Mouse (Mus musculus): ENCODE data around the gene Eif2s3y.

GRCm38 (mm10) chrY:1009882-1010751 is at the start of gene Eif2s3y:
- TF ChIP-seq CTCF (conservative IDR thresholded peaks at IDR 0.05; ENCODE audit: low read length) = no peak
- TF ChIP-seq POU5F1 (IDR thresholded peaks at IDR 0.05; ENCODE audit: borderline replicate concordance, low read length) = no peak
- TF ChIP-seq NANOG (IDR thresholded peaks at IDR 0.05; ENCODE audit: borderline replicate concordance, low read length) = no peak
